Mouse (Mus musculus): ENCODE results near the gene Rtp4.

Rtp4 gene

DNA sequence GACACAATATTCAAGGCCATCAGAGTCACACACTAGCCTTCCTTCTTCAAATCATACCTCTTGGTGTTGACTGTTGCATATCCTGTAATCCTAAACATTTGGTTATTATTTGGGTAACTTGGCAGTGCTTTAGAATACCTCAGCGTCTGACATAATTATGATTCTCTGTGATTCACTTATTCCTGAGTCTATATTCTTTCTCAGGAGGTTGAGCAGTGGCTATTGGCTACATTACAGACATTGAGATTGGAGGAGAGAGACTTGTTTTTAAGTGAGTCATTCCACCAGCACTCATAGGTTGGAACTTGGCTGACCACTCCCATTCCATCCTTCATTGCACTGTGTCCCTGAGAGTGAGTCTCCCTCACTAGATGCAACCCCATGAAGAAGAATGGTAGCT, 6.7 kb upstream of the Rtp4 start:
- DNase-seq (ENCODE audit: low read depth, low spot score): no peak

DNA sequence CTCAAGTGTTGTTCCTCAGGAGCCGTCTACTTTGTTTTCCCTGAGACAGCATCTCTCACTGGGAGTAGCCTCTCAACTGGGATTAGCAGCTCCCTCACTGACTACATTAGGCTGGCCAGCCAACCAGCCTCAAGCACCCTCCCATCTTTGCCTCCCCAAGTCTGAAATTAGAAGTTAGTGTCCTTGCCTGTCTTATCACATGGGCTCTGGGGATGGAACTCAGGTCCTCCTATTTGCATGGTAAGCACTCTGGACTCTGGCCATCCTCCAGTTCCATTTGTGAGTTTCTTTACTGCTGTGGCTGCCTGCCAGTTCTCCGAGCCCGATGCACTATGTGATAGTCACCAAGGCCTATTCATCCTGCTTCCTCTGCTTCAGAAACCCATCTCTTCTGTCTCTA, 4.3 kb upstream of the Rtp4 start:
- no peak for DNase-seq (ENCODE audit: low read depth, low spot score)

DNA sequence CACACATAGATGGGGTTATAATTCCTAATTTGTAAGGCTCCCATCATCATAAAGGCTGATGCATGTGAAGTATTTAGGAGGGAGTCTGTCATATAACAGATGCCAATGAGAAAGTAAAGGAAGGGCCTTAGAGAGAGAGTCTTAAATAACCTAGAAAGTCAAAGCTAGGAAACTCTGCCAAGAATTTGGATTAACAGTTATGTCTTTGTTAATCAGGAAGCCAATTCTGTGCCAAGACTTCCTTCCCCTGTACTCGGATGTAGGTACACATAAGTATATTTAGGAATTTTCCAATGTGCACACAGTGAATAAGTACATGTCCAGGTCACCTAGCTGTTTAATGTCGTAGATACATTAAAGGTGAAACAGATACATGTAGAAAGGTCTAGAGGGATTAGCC, 3.5 kb upstream of the Rtp4 start:
- no peak for DNase-seq (ENCODE audit: low read depth, low spot score)

DNA sequence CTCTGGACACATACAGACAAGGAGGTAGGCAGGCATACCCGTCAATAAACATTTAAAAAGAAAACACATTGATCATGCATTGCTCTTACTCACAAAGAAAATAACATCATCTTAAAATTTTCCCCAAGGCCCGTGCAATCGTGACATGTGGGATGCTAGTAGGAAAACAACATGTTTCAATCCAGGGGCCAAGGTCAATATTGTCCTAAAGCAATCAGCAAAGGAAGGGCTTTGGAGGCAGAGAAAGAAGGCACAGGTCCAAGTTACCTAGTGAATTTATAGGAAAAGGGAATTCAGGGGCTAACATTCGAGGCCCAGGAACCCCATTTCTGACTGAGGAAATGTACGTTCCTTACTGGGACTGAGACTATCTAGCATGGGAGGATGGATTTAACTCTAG, 2.9 kb upstream of the Rtp4 start:
- no peak for DNase-seq (ENCODE audit: low read depth, low spot score)

DNA sequence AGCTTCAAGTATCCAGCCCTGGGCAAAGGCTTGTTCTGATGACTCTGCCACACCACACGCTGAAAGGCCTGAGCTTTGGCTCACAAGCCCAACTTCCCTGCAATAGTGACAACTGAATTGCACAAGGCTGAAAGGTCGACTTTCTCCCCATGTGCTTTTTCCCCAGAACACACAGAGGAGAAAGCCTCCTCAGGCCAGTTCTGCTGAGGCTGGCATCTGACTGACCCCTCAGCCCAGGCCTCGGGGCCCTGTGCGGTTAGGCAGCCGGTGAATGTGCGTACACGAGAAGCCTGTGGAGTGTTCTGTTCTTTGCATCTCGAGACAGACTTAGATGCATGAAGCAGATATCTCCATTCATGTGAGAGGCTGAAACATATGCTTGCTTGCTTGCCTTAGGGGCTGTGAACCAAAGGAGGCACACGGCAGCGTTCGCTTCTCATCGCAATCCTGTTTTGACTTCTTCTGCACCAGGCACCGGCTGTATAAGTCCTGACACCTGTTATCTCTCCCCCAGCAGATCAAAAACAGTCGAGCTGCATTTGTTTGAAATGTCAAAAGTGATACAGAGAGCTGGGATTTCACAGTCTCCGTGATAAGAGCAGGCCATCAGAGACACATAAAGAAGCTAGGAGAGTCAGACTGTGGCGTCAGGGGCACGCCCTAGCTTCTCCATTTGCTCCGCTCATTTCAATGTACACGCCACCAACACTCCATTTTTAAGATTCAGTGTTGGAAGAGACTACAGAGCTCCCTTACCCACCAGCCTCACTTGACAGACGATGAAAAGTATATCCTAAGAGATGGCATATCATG, 2.1 kb upstream of the Rtp4 start:
- no peak for DNase-seq (ENCODE audit: low read depth, low spot score)

DNA sequence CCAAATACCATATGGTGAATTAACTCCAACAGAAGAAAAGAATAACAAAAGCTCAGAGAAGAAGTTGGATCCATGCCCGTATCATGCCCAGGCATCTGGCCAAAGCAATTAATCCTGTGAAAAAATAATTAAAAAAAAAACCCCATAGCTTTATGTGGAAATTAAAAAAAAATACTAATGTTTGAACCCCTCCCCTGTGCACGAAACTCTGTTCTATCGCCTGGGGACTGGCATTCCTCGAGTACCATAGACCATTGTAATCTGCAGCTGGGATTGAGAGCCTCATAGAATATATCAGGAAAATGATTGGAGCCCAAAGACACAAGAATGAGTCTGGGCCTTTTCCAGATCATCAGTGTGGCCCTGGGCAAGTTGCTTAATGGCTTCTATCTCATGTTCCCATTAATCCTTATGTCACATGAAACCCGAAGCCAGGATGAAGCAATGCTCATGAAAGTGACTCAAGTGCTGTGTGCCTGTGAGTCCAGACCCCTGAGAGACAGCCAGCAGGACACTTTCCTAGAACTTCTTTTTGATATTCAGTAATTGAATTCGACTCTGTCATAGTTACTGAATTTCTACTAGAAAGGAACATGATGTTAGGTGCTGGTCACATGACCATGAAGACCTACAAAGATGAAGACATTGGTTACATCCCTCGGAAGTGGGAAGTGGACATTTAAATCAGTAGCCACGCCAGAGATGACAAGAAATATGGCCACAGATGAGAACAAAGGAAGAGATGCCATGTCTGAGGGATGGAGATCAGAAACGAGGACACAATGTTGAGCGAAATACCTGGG, 1.3 kb upstream of the Rtp4 start:
- DNase-seq (ENCODE audit: low read depth, low spot score): no peak

DNA sequence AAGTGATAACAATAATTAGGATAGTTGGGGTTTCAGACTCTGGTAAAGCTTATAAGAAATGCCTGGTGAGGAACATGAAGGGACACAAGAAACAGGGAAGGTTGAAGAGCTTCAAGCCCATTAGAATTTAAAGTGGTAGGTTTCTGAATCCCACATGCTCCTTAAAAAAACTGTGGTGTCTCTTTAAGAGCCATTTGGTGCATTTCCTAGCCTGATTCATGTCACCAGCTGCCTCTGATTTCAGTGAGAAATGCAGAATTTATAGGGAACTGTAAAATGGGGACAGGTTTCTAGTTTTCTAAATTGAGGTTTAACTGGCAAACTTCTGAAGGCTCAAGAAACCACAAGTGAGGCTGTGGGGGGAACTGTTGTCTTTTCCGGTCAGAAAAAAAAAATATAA, 320 bp upstream of the Rtp4 start:
- no peak for DNase-seq (ENCODE audit: low read depth, low spot score)

DNA sequence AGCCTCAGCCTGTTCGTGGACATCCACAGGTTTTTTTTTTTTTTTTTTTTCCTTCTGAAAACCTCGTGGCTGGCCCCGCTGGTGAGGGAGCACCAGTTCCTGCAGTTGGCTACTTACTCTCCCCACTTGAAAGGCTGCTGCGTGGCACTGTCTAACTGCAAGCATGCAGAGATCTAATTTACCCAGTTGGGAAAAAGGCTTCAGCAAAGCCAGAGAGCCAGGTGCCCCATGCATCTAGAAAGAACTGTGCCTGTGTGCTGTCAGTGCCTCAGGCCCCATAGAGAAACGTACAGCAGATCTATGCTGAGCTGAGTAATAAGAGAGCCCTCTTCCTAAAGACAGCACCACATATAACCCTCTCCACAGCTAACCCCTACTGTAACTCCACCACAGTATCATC, 1.0 kb downstream of the Rtp4 start:
- DNase-seq (ENCODE audit: low read depth, low spot score): no peak

DNA sequence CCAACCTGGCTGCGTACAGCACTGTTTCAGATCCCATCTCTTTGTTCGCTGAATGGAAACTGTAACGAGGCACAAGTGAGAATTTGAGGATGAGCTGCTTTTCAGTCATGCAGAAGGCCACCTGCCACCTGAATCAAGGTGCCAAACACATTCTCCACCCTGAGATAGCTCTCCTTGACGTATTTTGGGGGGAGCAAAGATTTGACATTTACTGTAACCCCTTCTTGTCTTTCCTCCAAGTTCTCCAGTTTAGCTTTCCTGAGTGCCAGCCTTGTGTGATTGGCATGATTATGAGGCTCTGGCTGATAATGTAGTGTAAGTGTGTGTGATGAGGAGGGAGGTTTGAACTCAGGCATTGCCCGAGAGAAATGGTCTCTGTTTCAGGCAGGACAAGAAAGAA, 2.0 kb downstream of the Rtp4 start:
- no peak for DNase-seq (ENCODE audit: low read depth, low spot score)

DNA sequence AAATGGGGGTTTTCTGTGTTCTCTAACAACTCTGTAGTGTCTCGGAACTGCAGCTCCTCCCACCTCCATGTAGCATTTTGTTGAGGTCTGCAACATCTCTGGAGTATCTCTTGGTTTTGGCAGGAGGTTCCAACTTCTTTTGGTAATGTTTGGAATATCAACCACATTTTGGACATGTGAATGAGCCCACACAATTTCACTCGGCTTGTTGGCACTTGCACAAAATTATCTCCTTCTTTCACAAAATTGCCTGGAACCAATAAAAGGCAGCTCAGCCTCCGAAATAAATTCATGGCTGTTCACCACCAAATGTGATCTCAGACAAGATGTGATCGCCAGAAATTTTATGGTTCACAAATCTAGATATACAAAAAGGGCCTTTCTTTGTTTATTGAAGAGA, 9.1 kb downstream of the Rtp4 start:
- no peak for DNase-seq (ENCODE audit: low read depth, low spot score)

DNA sequence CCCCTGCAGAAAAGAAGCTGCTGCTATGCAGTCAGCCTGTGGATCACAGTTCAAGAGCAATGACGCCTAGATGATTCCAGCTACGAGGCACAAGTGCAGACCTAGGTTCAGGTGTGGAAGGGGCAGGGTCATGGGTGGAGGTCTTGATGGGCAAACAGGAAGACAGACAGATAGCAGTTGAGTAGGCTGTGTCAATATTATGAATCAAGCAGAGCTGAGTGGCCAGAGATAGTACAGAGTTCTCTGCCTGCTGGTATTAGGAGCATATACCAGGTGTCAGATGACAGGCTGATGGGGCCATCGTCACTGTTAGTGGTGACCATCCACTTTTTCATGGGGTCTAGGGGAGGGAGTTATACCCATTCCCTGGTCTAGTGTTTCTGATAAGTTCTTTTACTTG, 13.6 kb downstream of the Rtp4 start:
- DNase-seq (ENCODE audit: low read depth, low spot score): no peak

DNA sequence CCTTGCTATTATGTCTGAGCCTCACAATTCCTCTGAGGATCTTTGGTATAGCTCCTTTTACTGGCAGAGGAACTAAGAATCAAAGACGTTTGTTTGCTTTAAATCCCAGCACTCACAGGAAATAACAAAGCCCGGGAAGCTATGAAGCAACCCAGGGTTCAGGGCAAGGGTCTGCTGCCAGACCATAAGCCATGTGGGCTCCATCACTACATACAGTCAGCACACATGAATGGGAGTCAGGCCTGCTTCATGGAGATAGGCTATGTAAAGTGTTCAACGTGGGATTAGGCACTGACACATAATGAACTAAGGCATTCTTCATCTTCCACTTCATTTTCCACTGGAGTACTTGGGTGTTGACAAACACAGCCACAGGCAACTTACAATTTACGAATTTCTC, 21.0 kb downstream of the Rtp4 start:
- no peak for DNase-seq (ENCODE audit: low read depth, low spot score)

DNA sequence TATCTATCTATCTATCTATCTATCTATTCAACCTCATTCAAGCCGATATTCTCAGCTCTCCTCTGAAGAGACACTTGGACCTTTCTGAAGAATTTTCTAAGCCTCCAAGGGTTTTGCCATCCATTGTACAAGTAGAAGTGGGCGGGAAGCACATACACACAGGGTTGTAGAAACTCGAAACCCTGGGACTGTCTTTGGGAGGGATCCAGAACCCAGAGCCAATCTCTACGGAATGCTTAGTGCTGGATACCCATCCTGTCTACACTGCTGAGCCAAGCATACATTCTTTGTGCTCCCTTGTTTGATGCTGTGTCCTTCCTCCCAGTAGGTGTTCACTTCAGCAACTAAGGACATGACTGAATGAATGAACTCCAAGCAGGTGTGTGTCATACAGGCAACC, 22.8 kb downstream of the Rtp4 start:
- no peak for DNase-seq (ENCODE audit: low read depth, low spot score)

DNA sequence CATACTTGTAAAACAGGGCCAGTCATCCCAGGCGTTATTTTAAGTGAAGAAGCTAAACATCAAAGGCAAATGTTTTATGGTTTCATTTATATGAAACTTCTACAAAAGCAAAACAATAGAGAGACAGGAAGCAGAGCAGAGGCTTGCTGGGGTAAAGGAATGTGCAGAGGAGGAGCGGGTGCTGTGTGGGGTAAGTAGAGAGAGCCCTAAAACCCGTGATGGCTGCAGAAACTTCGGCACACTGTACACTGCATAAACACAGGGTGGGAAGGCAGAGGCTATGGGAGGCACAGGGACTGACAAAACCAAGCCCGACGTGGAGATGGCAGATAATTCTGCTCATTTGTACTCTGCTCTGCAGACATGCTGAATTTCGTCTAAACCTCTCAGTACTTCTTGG, 24.3 kb downstream of the Rtp4 start:
- no peak for DNase-seq (ENCODE audit: low read depth, low spot score)

DNA sequence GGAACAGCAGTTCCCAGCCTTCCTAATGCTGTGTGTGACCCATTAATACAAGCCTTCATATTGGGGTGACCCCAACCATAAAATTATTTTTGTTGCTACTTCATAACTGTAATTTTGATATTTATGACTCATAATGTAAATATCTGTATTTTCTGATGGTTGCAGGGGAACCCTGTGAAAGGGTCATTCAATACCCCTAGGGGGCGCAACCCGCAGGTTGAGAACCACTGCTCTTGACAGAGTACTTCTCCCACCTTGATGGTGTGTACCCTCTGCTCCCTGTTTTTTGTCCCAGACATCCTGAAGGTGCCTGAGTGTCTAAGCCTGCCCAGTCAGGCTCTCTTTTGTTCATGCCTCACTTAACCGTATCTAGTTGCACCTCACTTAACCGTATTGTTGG, 27.7 kb downstream of the Rtp4 start:
- DNase-seq (ENCODE audit: low read depth, low spot score): no peak

DNA sequence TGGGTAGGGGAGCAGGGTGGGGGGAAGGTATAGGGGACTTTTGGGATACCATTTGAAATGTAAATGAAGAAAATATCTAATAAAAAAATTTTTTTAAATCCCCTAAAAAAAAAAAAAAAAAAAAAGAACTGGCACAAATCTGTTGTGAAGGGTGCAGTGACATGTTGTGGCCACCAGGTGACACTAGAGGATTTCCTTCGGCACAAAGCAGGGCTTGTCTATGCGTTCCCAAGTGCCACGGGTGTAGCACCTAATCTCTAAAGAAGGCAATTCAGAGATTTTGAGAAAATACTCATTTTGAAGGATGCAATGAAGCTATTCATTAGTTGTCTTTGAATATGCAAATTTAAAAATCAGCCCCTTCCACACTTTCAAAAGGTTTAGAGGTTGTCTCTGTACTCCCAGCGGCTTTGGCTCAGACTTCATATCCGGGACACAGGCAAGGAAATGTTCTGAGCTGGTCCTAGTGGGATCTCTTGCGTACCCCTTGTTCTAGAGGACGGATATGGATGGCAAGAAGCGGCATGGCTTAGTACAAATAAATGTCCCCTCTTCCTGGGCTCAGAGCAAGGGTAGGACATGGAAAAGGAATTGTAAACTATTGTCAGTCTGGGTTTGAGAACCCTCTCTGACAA, 30.4 kb downstream of the Rtp4 start:
- no peak for DNase-seq (ENCODE audit: low read depth, low spot score)

DNA sequence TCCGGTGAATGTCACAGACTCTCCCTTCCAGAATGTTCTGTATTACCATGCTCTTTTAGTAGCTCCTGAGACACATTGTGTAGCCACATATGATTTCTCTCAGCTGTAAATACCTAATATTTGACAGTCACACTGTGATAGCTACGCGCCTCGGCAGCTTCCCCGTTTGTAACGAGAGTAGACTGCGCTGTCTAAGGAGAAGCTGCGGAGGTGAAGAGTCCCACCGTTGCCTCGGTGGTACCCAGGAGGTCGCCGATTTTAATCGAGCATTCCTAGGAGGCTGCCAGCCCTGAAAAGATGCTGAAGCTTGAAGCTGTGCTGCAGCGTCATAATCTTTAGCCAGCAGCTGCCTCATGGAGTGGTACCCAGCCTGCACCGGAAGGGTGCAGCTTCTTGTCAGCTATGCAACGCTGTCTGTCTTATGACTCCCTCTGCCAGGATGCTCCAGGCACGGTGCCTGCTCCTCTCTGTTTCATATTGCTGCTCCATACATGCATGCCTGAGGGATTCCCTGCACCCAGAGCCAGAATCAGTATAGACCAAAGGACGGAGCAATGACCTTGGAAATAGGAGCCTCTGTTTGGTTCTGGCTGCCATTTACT, 31.0 kb downstream of the Rtp4 start:
- DNase-seq (ENCODE audit: low read depth, low spot score): no peak

DNA sequence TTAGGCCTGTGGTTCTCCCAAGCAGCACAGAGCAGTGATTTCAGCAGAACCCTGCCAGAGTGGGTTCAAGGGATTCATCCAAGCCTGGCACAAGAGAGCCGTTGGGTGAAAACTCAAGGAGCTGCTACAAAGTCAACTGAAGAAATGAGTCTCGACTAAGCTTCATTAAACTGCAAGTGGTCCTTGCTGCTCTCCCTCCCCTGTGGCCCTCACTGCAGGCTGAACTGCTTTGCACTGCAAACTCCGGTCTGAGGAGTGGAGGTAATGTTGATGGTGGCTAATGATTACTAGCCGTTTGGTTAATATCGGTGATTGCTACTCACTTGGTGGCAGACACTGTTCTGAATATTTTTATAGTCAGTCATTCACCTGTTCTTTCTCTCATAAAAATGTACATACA, 34.6 kb downstream of the Rtp4 start:
- no peak for DNase-seq (ENCODE audit: low read depth, low spot score)

DNA sequence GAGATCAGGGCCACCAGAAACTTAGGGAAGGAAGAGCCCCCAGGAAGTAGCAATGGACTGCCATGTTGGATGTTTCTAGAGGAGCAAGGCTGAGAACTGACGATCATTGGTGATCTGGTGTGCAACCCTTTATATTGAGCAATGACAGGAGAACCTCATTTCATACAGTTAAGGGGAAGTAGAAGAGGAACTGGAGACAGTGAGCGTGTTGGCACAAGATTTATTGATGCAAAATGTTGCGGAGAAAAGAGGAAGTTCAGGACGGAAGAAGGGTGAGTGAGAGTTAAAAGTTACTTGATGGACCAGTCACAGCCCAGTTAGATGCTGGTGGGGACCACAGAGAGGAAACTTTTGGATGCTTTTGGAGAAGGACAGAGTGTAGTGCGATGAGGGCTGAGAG, 37.1 kb downstream of the Rtp4 start:
- no peak for DNase-seq (ENCODE audit: low read depth, low spot score)

DNA sequence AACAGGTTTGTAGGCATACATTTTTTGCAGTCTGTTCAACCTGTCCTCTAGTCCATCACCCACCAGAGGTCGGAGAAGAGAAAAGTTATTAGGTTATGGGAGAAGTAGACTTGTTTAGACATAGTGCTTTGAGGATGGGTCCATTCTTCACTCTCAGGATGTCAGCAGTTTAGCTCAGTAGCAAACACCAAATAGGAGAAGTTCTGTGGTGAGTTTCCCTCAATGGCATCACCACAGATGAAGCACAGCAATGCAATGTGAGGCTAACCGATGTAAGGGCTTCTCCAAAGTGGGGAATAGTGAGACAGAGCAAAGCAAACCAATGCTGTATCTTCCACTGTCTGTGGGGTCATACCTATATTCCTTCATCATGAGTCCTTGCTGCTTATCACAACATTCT, 37.6 kb downstream of the Rtp4 start:
- DNase-seq (ENCODE audit: low read depth, low spot score): no peak

DNA sequence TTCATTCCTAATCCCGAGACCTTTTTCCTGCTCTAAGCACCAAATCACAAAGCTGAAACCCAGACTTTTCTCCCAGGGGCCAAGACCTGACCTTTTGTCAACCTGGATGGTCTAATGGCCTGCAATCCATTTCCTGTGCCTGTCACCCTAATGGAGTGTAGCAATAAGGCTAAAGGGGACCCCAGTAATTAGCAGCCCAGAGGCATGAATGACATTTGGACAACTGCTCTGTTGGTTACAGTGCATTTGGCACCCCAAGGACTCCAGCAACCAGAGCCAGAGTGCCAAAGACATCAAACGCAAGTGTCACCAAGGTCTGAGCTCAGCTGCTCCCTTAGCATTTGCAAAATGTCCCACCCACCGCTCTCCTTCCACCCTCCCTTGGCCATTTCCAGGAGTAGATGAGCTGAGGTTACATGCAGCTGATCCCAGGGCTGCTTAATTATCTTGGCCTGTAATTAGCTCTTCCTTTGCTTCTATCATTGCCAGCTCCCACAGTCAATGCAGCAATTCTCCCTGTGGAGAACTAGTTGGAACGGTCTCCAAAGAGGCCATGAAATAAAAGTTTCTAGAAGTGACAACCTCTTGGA, 48.4 kb downstream of the Rtp4 start:
- no peak for DNase-seq (ENCODE audit: low read depth, low spot score)

DNA sequence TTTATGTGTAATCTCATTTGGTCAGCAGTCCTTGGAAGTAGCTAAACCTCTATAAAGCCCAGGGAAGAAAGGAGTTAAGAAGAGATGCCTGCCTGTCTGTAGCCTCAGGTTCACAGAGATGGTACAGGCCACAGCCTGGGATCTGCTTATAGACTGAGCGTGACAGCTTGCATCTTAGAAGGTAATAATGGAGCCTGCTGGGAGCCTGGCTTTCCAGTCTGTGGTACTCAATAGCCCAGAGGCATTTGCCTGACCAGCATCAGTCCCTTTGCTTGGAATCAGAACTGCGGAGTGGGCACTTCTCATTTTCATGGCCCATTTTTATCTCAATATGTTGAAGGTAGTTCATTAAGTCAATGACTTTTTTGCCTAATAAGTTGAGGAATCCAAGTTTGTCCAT, 54.5 kb downstream of the Rtp4 start:
- DNase-seq (ENCODE audit: low read depth, low spot score): no peak

Measured in c-Kit-negative CD71-positive TER-119-positive erythroid progenitor cells, embryonic 14.5 days (primary cell).